Mouse (Mus musculus) stomach, postnatal 0 days (tissue): ENCODE measurements around the gene Gpx3.

Source experiments
- CTCF ChIP-seq: IDR thresholded peaks from 2 replicates; pipeline ENCODE4 v1.5.1; 2016; ENCODE audit warnings: antibody characterized with exemption, low read depth, mild to moderate bottlenecking, moderate library complexity
- EP300 ChIP-seq: optimal IDR thresholded peaks from 2 replicates; pipeline ENCODE3; 2016; ENCODE audit warnings: antibody characterized with exemption

DNA sequence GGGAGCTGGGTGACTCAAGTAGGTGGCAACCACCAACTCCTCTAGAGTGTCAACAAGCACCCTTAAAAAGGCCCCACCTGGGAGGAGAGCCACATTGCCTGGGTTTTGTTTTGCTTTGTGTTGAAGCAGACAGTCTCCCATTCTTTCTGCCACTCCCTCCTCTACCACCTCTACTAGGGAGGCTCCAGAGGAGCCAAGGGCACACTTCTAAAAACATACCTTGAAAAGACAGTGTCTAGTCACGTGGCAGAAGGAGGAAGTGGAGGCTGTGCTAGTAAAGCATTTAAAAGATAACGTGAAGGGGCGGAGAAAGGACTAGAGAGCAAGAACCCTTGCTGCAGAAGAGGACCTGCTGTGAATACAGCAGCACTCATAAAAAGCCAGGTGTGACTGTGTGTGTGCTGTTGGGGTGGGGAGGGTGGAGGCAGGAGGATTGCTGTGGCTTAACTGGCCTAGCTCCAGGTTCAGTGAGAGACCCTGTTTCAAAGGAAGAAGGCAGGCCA is 56.4 kb downstream of the Gpx3 start:
- peak; percentile 23 for TF ChIP-seq EP300
- no peak for TF ChIP-seq CTCF
